Mouse (Mus musculus): ENCODE measurements around the gene Gabbr2.

The Gabbr2 gene

DNA sequence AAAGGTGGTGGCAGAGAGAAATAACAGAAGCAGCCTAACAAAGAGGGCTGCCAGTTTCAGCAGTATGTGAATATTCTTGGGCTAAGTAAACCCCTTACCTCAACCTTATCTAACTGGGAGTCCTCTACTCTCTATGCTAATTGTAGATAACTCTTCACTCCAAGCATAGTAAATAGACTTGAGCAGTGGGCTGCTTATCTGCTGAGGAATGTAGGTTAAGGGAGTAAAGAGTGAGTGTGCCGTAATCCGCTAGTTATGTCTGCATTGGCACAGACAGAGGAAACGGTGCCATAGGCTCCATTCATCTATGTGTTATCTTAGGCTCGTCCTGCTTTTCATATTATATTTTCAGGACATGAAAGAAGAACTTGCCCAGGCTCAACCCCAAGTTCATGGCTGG is 129.0 kb downstream of the Gabbr2 start:
- no peak for DNase-seq (ENCODE audit: low spot score)

- DNase-seq (ENCODE audit: low spot score) = no peak
Observed at GRCm38 (mm10) chr4:46860586-46860985, 131.1 kb downstream of the Gabbr2 start.

DNA sequence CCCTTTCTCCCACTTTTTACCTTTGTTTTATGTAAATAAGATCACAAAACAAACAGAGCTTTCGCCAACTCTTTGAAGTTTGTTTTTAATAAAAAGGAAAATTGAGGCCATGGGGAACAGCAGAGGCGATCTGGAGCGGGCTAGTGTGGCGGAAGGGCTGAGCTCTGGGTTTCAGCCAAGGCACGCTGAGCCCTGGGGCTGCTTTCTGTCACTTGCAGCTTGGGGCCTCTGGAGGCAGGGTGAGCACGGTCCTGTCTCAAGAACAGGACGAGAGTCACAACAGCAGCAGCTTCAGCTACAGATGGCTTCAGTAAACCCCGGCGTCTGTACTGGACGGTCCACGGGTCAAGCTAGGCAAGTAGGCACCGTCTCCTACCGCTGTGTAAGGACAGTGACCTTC is 132.8 kb downstream of the Gabbr2 start:
- no peak for DNase-seq (ENCODE audit: low spot score)

- DNase-seq (ENCODE audit: low spot score) = no peak
Observed at GRCm38 (mm10) chr4:46856145-46856544, 135.5 kb downstream of the Gabbr2 start.

GRCm38 (mm10) chr4:46854686-46855385 is 136.8 kb downstream of the Gabbr2 start:
- no peak for DNase-seq (ENCODE audit: low spot score)

DNA sequence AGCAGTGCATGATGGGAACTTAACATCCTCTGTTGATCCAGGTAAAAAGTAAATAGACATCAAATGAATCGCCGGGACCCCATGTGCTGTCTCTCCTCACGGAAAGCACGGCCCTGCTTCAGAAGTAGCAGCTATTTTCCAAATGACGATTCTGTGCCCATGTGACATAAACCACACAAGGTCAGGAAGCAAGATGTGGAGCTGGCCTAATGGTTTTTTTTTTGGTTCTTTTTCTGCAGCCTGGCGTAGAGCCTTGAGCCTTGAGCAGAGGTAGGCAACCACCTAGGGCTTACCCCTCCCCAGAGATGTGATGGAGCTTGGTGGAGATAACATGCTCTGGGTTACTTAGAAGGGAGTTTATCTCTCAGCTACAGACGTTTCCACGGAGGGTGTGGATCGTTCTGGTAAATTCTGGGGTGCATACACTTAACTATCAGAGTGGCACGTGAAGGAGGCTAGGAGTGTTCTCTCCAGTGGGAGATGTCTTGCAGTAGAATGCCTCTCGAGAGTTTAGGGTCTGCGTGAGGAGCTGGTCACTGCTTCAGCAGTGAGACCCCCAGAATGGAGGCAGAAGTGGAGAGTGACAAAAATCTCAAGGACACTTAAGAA is 137.7 kb downstream of the Gabbr2 start:
- no peak for DNase-seq (ENCODE audit: low spot score)

DNA sequence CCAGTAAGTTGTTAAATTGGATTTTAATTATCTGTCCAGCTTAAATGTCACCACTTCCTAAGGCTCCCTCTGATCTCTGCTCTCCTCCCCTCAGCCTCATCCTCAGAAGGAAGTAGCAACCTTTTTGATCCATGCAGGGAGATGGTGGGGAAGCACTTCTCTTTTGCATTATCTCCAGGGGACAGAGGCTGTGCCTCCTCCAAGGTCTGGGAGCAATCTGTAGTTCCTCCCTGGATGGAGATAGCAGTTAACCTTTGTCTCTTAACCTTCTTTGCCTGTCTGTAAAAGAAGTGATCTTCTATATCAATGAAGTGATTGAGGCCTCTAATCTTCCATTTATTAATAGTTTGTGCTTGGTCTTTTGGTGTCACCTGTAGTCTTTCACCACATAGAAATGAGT is 143.9 kb downstream of the Gabbr2 start:
- DNase-seq (ENCODE audit: low spot score) = no peak

GRCm38 (mm10) chr4:46846396-46846795 is 145.3 kb downstream of the Gabbr2 start:
- DNase-seq (ENCODE audit: low spot score) = no peak

DNA sequence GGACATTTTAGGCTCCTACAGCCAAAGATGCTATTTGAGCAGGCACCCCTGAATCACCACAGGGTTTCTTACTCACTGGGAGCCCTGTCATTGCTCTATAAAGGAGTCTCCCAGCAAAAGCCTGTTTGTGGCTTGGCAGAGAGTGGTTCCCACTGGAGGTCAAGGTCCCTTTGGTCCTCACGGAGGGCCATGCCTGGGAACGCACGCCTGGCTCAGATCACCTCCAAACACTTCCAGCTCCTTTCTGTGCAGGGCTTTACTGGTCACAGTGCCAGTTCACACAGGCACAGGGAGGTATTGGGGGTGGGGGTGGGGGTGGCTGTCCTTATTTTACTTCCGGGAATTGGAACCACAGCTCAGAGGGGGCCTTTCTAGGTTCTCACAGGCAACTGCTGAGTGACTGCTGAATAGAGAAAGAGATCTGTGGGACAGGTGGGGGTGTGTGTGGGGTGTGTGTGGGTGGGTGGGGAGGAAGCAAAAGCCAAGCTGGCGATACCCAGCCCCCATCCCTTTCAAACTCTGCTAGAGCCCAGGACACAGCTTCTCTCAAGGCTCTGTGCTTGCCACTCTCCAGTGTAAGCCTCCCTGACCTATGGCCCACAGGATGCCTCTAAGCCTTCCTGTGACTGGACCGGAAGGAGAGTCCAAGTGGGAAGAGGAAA is 146.6 kb downstream of the Gabbr2 start:
- DNase-seq (ENCODE audit: low spot score) = no peak

- DNase-seq (ENCODE audit: low spot score) = no peak
Observed at GRCm38 (mm10) chr4:46844567-46844966, 147.1 kb downstream of the Gabbr2 start.

- DNase-seq (ENCODE audit: low spot score) = no peak
Observed at GRCm38 (mm10) chr4:46842596-46842995, 149.1 kb downstream of the Gabbr2 start.

- DNase-seq (ENCODE audit: low spot score) = no peak
Observed at GRCm38 (mm10) chr4:46840146-46840545, 151.5 kb downstream of the Gabbr2 start.

DNA sequence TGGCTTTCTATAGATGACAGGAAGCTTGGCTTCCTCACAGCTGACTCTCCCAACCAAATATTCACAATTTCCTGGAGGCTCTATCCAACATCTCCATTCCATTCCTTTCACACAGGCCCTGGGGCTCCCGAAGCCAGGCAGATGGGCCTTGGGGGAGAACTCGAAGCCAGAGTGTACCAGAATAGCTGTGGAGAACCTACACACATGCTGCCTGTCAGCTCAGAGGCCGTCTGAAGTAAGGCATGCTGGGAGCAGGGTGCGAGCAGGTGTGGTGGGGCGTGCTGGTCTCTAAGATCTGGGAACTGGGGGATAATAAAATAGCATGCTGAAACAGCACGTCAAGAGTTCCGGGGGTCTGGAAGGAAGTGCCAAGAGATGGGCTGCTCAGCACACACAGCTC is 154.3 kb downstream of the Gabbr2 start:
- no peak for DNase-seq (ENCODE audit: low spot score)

DNA sequence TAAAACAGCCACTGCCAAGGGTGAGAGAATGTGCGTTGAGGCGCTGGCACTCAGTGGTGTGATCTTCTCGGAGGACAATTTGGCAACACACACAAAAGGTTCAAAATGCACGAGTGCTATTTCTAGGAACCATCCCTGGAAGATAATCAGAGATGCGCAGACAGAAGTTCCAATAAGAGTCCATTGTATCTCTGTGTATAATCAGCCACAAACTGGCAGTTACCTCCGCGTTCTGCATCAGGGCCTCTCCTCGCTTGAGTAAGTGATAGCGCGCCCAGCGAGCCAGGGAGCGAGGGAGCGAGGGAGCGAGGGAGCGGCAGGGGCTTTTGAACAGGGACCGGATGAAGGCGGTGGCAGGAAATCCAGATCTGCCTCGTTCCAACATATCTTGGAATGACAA is 155.6 kb downstream of the Gabbr2 start:
- no peak for DNase-seq (ENCODE audit: low spot score)

DNA sequence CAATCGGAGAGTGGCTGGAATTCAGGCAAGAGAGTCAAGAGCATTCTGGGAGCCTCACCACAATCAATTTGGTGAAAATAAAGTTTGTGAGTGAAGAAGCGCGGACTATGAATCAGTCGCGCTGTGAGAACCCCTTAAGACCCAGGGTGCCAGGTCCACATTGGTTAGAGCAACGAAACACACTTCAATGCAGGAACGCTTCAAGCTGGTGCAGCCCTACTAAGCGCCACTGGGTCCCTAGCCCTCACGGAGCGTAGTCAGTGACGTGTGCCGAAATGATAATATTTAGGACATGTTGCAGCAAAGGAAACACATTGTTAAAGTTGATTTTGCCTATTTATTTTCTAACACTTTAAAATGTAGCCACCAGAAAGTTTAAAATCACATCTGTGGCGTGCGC is 156.6 kb downstream of the Gabbr2 start:
- no peak for DNase-seq (ENCODE audit: low spot score)

DNA sequence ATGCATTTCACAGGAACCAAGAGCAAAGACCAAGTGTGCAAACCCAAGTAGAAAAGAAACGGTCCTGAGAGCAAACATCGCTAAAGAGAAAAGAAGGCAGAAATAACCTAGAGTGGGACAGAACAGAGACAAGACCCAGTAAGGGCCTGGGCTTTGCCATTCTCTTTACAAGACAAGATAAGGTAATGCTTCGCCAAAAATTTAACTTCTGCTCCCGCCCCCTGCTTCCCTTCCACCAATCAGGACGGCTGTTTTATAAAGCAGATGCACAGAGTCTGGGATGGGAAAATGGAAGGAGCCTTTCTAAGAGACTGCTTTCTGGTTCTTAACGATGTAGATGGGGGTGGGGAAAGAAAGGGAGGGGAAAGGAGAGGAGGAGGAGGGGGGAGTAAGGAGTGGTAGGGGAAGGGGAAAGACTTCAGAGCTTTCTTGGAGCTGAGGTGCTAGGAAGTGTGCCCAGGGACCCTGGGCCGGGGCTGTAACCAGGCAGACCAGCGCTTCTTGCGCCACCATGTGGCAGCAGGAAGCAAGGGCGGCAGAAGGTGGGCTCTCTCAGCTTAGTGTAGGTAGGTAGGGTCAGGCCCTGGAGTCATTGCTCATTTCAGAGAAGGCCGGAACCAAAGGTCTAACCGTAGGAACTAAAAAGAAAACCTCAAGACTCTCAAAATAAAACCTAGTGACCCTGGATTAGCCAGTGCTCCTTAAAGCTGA is 158.7 kb downstream of the Gabbr2 start:
- no peak for DNase-seq (ENCODE audit: low spot score)

- no peak for DNase-seq (ENCODE audit: low spot score)
Observed at GRCm38 (mm10) chr4:46829656-46830055, 162.0 kb downstream of the Gabbr2 start.

DNA sequence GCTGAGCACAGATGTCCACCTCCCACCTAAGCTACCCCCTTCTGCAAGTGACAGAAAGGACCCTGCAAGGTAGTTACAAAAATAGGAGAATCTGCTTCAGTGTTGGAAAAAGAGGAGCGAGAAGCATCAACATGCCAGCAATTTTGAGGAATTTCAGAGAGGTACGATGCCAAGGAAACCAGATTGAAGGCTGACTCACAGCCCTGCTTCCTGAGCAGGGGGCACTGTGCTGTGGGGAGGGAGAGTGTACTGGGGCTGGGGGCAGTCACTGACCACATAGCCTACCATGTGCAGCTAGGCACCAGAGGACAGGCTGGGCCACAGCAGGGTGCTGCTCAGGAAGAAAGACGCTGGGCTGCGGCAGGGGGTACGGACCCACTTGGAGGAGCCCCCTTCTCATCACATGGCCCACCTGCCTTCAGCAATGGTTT is 163.5 kb downstream of the Gabbr2 start:
- DNase-seq (ENCODE audit: low spot score) = no peak

DNA sequence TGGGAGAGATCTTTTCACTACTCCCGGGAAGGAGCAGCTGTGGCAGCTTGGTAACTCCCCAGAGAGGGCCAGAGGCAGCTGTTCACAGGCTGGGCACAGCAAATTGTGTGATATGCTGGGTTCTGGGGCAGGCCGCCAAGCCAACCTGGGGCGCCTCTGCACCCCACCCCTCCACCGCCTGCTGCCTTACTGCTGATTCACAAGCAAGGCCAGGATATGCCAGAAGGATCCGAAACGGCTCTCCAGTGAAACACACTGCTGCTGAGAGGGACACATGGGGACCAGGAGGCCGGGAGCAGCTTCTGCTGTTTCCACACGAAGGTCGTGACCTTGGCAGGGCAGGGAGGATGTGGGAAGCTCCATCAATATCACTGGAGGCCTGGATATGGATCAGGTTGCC is 164.2 kb downstream of the Gabbr2 start:
- DNase-seq (ENCODE audit: low spot score) = no peak

GRCm38 (mm10) chr4:46825846-46826529 is 165.7 kb downstream of the Gabbr2 start:
- DNase-seq (ENCODE audit: low spot score) = no peak

GRCm38 (mm10) chr4:46823738-46824137 is 167.9 kb downstream of the Gabbr2 start:
- DNase-seq (ENCODE audit: low spot score) = no peak

DNA sequence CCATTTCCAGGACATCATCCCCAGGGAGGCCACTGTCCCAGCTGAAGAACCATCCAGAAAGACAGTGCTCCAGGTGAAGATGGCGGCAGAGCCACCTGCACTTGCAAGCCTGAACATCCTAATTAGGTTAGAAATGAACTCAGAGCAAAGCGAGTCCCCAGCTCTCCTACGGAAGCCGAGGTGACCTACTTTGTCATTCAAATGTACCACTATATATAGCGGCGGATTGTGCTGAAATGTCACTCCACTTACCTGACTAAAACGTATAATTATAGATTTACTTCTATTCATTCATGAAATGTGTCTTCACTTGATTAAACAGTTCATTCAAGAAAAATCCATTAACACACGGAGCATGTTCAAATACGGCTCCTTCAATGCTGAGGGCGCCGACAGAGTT is 170.0 kb downstream of the Gabbr2 start:
- DNase-seq (ENCODE audit: low spot score) = no peak
